Mouse (Mus musculus) erythroid progenitor cell, adult 5-6 weeks (primary cell): ENCODE measurements around the gene Ip6k2. TPM values are rescaled to one million over a fixed set of nuclear protein-coding genes. Genes with fewer than 3 reads are reported as not detected.

ENCODE experiments used
- ATAC-seq: replicated peaks from 2 replicates; pipeline ENCODE4 v1.8.0; 2016; ENCODE audit warnings: moderate number of reproducible peaks, mild to moderate bottlenecking, moderate TSS enrichment, inconsistent platforms; ENCODE audit not compliant: poor library complexity, low FRiP score, severe bottlenecking
- total RNA-seq, 2 experiments: library from RNA; stranded (forward) in 1 of 2; stranded (reverse) in 1 of 2; fragments of 150-400 nt in 1 of 2; fragments of 186-747, 209-891 nt in 1 of 2; gene quantifications; 2 replicates each; pipeline versions ENCODE4 v1.2.3 to v1.2.4; 2015 to 2017; ENCODE audit warnings: low replicate concordance in 2 of 2

Gene Ip6k2
- total RNA-seq, 2 experiments from 2014 or later, result 32.5 to 32.7 TPM

DNA sequence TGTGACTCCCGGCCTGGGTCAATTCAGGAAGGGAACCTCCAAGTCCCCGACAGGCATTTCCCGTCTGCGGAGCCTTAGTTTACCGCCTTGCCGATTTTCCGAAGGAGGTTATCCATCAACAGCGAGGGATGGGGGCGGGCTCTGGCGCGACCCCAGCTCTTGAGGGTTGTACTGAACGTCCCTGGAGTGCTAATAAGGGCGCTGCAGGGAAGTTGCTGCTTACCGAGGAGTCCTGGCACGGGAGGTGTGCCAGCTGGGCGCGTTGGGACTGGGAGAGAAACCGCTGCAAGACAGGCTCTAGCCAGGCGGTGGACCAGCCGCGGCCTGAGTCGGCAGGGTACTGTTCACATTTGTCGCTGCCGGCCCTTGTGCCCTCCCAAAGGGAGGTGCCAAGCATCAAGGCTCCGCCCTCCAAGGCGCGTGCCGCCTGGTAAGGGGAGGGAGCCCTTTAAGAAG is 70.7 kb downstream of the Ip6k2 start:
- peak; percentile 83 for ATAC-seq

DNA sequence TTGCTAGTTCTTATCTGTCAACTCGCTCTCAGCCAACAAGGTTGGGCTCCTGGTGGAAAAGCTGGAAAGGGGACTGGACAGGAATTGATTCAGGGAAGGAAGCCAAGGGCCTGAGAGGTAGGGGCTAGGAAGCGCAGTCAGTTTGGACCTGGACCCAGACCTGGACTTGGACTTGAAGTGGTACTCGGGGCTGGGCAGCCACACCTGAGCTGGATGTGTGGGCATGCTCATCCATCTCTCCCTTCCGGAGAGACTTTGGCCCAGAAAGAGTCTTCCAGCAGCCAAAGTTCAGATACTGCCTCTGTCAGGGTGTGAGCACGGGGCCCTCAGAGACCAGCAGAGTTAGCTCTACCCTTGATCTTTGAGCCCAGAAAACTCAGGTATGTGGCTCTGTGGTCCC is 71.7 kb downstream of the Ip6k2 start:
- ATAC-seq, result no peak

Other genes with a start within 250 kb of the Ip6k2 start
- gene Impdh2, start 223.5 kb upstream of the Ip6k2 start, total RNA-seq (2015; ENCODE audit: low replicate concordance), result 28.8 and 75.0 TPM in 2 replicates
- gene Impdh2, start 223.5 kb upstream of the Ip6k2 start, total RNA-seq (2017; ENCODE audit: low replicate concordance), result 37.1 and 46.5 TPM in 2 replicates
- 16.3 and 22.0 TPM in 2 replicates for gene Ndufaf3, start 216.4 kb upstream of the Ip6k2 start, total RNA-seq (2015; ENCODE audit: low replicate concordance)
- 1.4 and 37.6 TPM in 2 replicates for gene Ndufaf3, start 216.4 kb upstream of the Ip6k2 start, total RNA-seq (2017; ENCODE audit: low replicate concordance)
- gene Dalrd3, start 213.9 kb upstream of the Ip6k2 start, total RNA-seq (2015; ENCODE audit: low replicate concordance), result 47.8 and 48.7 TPM in 2 replicates
- gene Dalrd3, start 213.9 kb upstream of the Ip6k2 start, total RNA-seq (2017; ENCODE audit: low replicate concordance), result 18.7 and 23.7 TPM in 2 replicates
- gene Wdr6, start 205.1 kb upstream of the Ip6k2 start, total RNA-seq (2015; ENCODE audit: low replicate concordance), result 2.9 and 6.8 TPM in 2 replicates
- gene Wdr6, start 205.1 kb upstream of the Ip6k2 start, total RNA-seq (2017; ENCODE audit: low replicate concordance), result 1.4 and 3.7 TPM in 2 replicates
- not detected in 2 replicates for gene P4htm, start 186.1 kb upstream of the Ip6k2 start, total RNA-seq (2015; ENCODE audit: low replicate concordance)
- not detected in 2 replicates for gene P4htm, start 186.1 kb upstream of the Ip6k2 start, total RNA-seq (2017; ENCODE audit: low replicate concordance)
- gene Arih2, start 134.4 kb upstream of the Ip6k2 start, total RNA-seq (2015; ENCODE audit: low replicate concordance), result 36.0 and 49.4 TPM in 2 replicates
- gene Arih2, start 134.4 kb upstream of the Ip6k2 start, total RNA-seq (2017; ENCODE audit: low replicate concordance), result 77.1 and 79.9 TPM in 2 replicates
- gene Slc25a20, start 121.7 kb upstream of the Ip6k2 start, total RNA-seq (2015; ENCODE audit: low replicate concordance), result 4.2 TPM in 1 of 2 replicates, not detected in the other
- gene Slc25a20, start 121.7 kb upstream of the Ip6k2 start, total RNA-seq (2017; ENCODE audit: low replicate concordance), result 2.0 and 6.9 TPM in 2 replicates
- 1.4 and 10.9 TPM in 2 replicates for gene Prkar2a, start 94.5 kb upstream of the Ip6k2 start, total RNA-seq (2015; ENCODE audit: low replicate concordance)
- 1.4 and 1.5 TPM in 2 replicates for gene Prkar2a, start 94.5 kb upstream of the Ip6k2 start, total RNA-seq (2017; ENCODE audit: low replicate concordance)
- 2.9 and 6.1 TPM in 2 replicates for gene Nckipsd, start 24.6 kb downstream of the Ip6k2 start, total RNA-seq (2015; ENCODE audit: low replicate concordance)
- 9.8 and 20.6 TPM in 2 replicates for gene Nckipsd, start 24.6 kb downstream of the Ip6k2 start, total RNA-seq (2017; ENCODE audit: low replicate concordance)
- gene Celsr3, start 42.5 kb downstream of the Ip6k2 start, total RNA-seq (2015; ENCODE audit: low replicate concordance), result 2.9 and 4.3 TPM in 2 replicates
- gene Celsr3, start 42.5 kb downstream of the Ip6k2 start, total RNA-seq (2017; ENCODE audit: low replicate concordance), result 0.51 and 0.61 TPM in 2 replicates
- gene Slc26a6, start 69.5 kb downstream of the Ip6k2 start, total RNA-seq (2015; ENCODE audit: low replicate concordance), result not detected in 2 replicates
- gene Slc26a6, start 69.5 kb downstream of the Ip6k2 start, total RNA-seq (2017; ENCODE audit: low replicate concordance), result not detected in 2 replicates
- not detected in 2 replicates for gene Tmem89, start 130.8 kb downstream of the Ip6k2 start, total RNA-seq (2015; ENCODE audit: low replicate concordance)
- gene Tmem89, start 130.8 kb downstream of the Ip6k2 start, total RNA-seq (2017; ENCODE audit: low replicate concordance), result not detected in 2 replicates
- 65.8 and 68.8 TPM in 2 replicates for gene Uqcrc1, start 152.8 kb downstream of the Ip6k2 start, total RNA-seq (2015; ENCODE audit: low replicate concordance)
- gene Uqcrc1, start 152.8 kb downstream of the Ip6k2 start, total RNA-seq (2017; ENCODE audit: low replicate concordance), result 100 and 108 TPM in 2 replicates
- 0.42 TPM in 1 of 2 replicates, not detected in the other for gene Col7a1, start 169.8 kb downstream of the Ip6k2 start, total RNA-seq (2015; ENCODE audit: low replicate concordance)
- gene Col7a1, start 169.8 kb downstream of the Ip6k2 start, total RNA-seq (2017; ENCODE audit: low replicate concordance), result 0.64 TPM in 1 of 2 replicates, not detected in the other
- not detected in 2 replicates for gene Ucn2, start 202.2 kb downstream of the Ip6k2 start, total RNA-seq (2015; ENCODE audit: low replicate concordance)
- not detected in 2 replicates for gene Ucn2, start 202.2 kb downstream of the Ip6k2 start, total RNA-seq (2017; ENCODE audit: low replicate concordance)
- 3.6 and 9.2 TPM in 2 replicates for gene Pfkfb4, start 208.0 kb downstream of the Ip6k2 start, total RNA-seq (2015; ENCODE audit: low replicate concordance)
- gene Pfkfb4, start 208.0 kb downstream of the Ip6k2 start, total RNA-seq (2017; ENCODE audit: low replicate concordance), result 1.6 and 10.8 TPM in 2 replicates